Mouse (Mus musculus) cerebellum, postnatal 25 days (tissue): ENCODE measurements at regions not wholly inside any gene's neighbourhood (a gene's known extent, or its start where the extent isn't known, plus 50 kb on each side); places are given as distances from the start of the nearest gene placed in this dataset.
"Not testable (repeated sequence)": the region's sequence is repeated elsewhere in the genome, so short reads cannot be mapped to it uniquely, and the experiment has no call there.

Experiments used
- DNase-seq, 2 experiments: peaks; one replicate each; pipeline ENCODE4 v3.0.0; 2021; ENCODE audit warnings: mixed read lengths in 2 of 2

DNA sequence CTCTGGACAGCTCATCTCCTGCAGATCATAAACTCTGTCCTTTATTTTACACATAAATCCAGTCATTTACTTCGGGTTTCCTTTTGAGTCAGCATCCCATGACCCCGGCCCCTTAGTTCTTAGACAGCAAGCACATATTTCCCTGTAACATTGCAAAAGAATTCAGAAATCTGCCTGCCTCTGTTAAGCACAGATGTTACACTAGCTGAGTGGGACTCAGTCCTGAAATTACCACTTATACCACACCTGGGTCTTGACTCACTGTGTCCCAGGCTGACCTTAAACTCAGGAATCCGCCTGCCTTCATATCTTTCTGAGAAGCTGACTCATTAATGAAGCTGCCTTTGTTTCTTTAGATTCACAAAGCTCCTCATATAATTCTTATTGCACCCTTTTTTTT, 139.9 kb downstream of the Sptssa start:
- DNase-seq, result no peak

DNA sequence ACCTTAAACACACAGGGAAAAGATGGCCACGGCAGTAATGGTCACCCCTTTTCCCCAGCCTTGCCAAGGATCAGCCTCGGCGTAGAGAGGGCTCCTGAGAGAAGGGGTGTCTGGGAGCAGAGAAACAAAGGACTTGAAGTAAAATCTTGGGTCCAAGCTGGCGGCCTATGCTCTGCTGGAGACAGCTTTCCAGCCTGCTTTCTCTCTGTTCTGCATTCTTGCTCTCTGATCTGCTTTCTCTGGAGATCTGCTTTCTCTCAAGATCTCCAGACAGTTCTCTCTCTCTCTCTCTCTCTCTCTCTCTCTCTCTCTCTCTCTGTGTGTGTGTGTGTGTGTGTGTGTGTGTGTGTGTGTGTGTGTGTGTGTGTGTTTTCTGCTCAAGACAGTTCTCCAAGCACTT, 140.3 kb downstream of the Sptssa start:
- DNase-seq, result not testable (repeated sequence)

DNA sequence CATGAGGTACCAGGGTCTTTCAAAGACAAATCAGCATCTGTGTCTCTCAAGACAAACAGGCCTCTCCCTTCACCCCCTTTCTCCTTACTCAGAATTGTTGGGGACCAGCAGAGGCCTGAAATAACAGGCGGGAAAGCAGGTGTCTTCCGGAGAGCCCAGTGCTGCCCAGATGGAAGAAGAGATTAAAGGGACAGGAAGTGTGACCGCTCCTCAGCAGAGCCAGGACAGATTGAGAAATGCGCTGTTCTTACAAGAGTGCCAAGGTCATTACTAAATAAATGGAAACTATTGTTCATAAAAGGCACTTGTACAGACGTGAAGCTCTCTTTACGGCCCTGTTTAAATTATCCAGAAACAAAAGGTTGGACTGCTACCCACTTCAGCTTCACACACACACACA, 146.5 kb downstream of the Sptssa start:
- DNase-seq, result peak in 1 of 2 experiments; percentile 12

DNA sequence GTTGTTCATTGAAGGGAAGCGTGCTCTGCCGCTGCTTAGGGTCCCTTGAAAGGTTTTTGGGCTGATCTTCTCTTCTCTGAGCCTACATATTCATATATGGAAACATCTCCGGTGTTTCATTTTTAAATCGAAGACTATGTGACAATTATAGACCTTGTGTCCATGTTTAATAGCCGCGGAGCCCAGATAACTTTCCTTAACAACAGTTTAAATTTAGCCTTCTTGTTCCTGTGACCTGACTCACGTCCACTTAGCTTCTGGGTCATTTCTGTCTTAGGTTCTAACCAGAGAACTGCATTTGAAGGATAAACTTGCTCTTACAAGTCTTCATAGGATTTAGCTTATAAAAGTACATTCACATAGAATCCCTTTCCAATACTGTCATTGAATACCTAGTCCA, 153.6 kb downstream of the Sptssa start:
- no peak for DNase-seq

DNA sequence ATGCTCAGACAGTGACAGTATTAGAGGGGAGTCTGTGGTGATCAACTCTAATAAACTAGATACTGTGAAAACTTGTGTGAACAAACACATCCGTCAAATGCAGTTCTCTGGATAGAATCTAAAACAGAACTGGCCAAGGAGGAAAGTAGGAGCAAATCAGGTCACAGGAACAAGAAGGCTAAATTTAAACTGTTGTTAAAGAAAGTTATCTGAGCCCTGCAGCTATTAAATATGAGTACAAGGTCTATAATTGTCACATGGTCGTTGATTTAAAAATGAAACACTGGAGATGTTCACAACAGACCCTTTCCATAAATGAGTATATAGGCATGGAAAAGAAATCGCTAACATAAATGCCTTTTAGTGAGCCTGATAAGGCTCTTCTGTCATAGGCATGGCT, 156.4 kb downstream of the Sptssa start:
- DNase-seq, result no peak

DNA sequence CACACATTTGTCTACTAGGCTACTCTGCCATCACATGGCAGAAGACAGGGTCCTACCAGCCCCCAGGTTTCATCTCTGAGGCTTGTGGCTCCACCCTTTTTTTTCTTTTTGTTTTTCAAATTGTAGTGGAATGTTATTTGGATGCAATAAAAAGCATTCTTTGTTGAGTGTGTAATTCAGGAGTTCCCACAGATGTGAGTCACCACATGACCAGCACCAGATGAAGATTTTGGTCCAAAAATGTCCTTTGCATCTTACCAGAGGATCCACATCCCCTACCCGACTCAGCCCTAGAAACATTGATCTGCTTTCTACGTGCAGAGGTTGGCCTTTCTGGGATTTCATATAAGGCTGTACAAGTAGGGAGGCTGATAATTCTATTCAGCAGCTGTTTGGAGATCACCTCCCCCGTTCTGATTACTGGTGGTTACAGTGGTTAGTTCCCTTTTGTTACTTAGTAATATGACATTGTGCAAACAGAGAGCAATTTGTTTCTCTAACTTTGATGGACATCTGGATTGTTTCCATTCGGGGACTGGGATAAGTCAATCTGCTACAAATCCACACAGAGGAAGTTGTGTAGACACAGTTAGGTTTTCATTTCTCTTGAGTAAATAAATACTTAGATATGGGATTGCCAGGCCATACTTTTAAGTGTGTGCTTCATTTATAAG, 160.5 kb downstream of the Sptssa start:
- DNase-seq, result no peak

DNA sequence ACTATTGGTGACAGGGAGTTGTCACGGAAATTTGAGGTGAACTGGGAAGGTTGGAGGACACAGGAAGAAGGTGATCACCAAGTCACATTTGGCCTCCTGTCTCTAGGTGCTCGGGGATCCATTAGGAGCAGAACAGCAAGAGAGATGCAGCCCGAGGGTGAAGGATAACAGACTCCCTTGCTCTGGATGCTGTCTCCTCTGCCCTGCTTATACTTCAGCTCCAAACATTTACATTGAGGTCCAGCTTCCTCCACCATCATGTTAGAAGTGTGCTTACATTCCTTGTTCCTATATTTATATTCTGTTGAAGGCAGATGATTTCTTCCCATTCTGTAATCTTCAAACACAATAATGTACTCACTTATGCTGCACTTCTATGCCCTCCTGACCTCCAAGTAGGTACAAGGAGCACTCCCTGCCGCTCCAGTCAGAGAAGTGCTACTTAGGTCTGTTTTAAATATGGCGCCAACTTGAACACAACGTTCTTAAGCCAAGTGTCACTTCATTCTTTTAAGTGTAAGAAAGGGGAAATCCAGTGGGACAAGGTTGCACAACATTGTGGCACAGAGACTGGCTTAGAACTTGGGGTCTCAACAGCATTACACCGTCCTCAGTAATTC, 161.5 kb downstream of the Sptssa start:
- DNase-seq, result no peak

DNA sequence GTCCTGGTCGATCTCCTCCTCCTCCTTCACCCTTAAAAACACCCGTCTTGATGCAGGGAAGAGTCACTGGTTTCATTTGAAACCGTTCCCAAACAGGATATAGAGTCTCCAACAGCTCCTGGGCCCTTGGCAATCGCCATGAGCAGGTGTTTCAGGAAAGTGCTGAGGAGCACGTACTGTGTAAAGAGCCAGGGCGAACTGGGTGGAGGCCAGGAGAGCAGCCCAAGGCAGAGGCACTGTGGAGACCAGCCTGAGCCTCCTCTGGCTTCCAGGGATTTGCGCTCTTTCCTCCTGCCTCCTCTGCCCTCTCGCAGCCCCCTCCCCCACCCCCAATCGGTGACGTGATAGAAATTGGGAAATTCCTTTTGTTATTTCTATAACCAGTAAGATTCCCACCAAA, 163.6 kb downstream of the Sptssa start:
- DNase-seq, result peak; percentile 43 to 66

DNA sequence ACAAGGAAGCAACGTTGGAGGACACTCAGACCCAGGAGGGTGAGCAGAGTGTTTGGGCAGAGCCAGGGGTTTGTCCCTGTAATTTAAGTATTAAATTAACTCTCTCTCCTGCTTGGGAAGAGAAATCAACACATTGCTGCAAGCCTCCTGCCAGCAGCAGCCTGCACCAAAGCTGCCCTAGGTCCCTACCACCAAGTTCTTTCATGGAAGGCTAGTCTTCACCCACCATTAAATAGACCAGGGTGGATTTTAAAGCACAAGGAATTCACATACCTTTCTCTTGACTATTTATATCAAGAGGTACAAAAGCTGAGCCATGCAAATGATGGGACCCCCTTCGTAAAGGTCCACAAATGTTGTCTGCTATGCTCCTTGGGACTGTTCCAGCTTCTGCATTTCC, 165.9 kb downstream of the Sptssa start:
- DNase-seq, result no peak

DNA sequence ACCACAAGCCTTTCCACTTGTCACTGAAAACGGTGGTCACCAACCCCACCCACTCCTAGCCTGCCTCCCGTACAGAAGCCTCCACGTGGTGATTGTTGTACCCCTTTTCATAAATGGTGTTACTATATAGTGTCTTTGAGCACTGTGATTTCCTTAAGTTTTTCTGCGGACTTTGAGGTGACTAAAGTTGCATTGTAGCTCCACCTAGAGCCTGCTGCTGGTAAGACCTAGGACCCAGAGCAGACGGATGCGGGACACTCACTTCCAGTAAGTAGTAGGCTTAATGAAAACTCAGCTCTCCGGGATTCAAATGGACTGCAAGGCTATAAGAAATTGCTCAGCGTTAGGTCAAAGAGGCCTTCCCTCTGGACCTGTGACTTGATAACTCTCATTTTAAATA, 166.7 kb downstream of the Sptssa start:
- peak; percentile 68 to 76 for DNase-seq

DNA sequence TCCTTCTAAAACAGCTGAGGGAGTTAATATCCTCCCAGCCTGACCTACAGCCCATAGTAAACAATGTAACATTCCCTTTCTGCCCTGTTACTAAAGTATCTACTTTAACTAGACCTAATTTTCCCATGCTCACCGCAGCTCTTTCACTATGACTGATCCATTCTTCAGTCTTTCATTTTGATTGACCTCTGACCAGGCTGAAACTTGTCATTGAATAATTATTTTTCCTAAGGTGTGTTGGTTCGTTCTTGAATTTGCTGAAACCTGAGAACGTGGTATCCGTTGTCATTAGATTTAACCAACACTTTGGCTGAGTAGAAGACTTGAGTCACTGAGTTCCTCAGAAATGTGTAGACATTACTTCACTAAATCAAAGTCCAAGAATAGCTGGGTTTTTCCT, 168.7 kb downstream of the Sptssa start:
- no peak for DNase-seq

DNA sequence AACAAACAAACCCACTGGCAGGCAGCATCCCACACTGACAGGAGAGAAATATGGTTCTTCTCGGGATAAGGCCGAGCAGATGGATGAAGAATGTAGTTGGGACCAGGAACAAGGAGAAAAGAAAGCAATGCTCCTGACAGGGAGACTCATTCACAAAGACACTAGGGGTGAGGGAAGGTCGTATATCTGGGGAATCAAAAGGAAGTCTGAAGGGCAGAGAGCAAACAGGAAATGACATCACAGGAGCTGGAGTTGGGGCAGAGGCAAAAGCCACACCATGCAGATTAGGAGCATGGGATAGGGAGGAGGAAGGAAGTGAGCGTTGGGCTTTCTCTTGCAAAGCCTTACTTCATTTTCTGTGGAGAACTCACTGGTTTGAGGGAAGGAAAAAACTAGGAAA, 174.4 kb downstream of the Sptssa start:
- no peak for DNase-seq

DNA sequence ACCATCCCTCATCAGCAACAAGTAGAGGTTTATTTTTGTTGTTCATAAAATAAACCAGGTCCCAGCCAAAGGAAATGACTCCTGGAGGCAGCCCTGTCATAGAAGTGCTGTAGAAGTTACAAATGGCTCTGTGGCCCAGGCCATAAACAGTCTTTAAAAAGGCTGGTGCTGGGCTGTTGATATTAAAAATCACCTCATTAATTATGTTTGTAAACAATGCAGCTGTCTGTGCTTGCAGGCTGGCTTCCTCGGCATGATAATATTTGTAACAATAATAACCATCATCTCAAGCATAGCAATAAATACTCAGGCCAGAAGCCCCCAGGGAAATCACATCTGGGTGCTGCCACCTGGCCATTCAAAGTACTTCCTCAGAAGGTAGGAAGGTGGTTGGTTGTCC, 176.5 kb downstream of the Sptssa start:
- DNase-seq, result no peak

DNA sequence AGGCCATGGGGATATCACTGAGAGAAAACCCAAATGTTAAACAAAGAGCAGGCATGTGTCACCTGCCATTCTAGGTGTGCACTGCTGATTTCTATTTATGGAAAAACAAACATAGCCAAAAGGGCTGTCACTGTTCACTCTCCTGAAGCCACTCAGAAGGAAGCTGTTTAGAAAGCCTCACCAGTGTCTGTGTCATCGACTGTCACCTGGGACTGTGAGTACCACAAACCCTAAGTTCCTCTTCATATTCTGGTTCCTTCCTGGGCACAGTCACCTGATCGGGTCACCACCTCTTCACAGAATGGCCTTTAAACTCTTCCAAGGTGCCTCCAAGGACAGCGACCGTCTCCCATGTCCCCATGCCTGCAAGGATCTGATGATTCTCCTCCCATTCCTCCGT, 183.5 kb downstream of the Sptssa start:
- DNase-seq, result no peak

DNA sequence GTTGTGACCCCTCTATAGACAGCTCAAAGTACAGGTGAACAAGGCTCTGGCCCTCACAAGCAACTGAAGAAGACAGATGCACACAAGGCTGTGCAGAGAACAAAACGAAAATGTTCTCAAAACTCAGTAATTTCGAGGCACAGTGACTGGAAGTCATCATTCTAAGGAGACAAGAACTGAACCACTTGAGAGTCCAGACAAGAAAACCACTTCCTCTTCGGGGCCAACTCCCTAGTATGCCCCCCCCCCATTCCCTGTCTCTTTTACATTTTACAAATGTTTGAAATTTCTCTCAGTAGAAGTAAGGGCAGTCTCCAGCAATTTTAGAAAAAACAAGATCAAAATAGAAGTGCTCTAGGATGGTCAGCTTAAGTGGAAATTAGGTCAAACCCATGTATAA, 184.0 kb downstream of the Sptssa start:
- no peak for DNase-seq

DNA sequence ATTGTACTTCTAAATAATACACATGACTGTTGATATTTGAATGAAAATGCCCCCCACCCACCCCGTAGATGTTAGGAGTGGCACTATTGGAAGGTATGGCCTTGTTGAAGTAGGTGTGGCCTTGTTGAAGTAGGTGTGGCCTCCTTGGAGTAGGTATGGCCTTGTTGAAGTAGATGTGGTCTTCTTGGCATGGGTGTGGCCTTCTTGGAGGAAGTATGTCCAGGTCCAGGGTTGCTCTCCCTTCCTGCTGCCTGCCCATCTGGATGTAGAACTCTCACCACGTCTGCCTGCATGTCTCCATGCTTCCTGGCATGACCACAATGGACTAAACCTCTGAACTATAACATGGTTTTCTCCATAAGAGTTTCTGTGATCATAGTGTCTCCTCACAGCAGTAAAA, 188.7 kb downstream of the Sptssa start:
- no peak for DNase-seq

DNA sequence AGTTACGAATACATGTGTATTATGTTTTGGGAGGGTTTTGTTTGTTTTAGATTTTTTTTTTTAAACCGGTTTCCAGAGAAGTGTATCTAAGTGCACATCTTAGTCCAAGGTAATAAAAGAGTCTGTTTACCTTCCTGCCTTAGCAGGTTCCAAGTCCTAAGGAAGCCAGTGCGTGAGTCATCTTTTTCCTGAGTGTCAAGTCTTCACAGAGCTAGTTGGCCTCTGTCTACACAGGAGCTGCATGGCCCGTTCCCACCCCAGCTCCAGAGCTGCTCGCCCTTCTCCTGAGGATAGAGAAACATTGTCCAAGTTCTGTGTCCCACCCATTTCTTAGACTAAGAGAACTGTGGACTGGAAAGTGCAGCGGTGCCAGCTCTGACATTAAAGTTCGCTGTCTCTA, 192.6 kb downstream of the Sptssa start:
- no peak for DNase-seq

DNA sequence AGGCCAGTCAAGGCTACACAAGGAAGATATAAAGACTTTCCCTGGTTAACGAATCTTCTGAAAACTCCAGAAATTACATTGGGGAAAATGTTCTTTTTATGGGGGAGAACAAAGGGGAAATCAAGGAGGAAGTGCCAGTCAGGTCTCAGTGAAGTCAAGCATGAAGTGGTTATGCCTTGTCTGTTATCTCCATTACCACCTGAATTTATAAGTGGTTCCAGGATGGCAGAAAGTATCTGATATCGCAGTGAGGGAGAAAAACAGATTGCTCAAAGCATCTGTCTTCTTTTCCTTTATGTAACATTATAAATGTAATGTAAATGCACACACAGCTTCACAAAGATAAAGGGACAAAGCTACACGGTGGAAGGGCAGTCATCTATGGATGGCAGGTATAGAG, 195.0 kb downstream of the Sptssa start:
- no peak for DNase-seq

DNA sequence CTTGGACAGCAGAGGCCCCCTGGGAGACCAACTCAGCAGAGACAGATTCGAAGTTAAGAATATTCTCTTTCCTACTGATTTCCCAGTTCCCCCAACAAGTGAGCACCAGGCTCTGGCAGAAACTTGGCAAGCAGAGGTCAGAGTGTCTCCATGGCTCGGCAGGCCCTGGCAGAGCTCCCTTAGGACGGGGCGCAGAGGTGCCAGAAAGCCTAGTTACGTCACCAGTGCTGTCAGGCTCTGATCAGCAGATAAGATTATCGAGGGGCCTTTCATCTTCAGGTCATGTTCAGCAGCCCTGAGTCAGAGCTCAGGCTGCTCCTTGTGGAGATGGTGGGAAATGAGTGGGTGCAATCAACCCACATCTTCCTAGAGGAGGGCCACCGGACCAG, 196.2 kb downstream of the Sptssa start:
- DNase-seq, result peak; percentile 67 to 71

DNA sequence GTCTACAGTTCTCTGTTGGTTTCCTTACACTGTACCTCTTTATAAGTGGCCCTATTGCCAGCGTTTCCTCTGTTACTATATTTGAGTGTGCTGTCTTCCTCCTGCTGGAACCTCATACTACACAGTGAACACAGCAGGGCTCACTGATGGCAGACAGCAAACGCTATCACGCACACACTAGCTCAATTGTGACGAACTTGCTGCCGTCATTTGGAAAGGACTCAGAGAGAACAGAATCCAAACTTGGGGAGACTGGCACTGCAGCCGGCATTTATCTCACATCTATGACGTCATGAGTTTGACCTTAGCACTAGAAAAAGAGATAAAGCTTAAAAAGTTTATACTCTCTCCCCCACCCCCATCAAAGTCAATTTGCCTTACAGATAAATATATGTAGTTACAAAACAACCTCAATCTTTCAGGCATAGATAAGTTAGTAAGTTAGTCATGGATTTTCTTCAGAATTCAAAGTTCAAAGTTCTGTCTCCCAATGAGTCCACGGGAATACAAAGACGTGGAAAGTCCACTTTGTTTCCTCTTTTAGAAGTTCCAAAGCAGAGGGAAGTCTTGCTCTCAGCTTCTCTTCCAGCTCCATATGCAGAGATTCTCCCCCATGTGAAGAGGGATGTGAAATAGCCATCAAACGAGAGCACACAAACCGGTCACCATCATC, 196.8 kb downstream of the Sptssa start:
- no peak for DNase-seq

DNA sequence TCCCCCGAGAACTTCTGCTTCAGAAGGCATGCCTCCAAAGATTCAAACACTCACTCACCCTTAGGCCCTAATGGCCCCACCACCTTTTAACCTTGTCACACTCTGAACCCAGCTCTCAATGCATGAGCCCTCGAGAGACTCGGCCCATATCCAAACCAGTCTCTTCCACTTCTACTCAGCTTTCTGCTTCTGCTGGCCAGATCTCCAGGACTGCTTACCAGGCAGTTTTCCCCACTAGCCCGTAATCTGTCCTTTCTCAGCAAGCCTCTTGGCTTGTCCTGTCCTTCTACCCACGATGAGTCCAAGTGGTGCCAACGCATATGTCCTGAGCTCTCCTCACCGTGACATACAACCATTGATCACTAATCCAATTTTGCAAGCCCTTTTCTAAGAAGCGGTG, 199.6 kb downstream of the Sptssa start:
- peak; percentile 36 to 43 for DNase-seq

DNA sequence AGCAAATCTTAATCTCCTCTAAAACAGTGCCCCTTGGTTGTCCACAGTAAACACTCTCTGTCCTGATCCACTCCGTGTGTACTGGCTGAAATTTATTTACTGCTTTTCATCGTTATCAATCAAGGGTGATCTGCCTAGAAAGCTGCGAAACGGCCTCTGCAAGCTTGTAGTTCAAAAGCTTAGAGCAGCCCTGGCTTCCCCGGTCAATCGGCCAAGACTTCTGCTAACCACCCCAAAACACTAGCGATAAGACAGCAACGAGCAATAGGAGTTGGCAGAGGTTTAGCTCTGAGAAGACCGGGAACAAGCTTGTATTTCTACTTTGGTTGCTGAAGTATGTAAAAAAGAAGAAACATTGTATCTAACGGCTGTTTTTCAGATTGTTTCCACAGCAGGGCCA, 201.8 kb downstream of the Sptssa start:
- no peak for DNase-seq

DNA sequence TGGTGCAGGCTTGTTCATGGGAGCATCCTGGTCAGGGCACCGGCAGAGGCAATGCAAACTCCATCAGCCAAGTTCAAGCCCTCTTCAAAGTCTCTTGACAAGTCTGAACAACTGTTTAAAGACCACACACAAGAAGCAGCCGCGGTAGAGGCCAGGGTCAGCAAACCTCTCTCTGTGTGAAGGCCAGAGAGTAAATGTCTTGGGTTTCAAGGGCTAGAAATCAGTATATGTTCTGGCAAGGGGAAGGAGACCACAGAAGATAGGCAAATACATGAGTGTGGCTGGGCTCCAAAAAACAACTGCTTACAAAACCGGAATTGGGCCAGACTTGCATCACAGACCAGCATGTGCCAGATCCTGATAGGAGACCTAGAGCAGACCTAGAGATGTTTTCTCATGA, 203.0 kb downstream of the Sptssa start:
- DNase-seq, result no peak

DNA sequence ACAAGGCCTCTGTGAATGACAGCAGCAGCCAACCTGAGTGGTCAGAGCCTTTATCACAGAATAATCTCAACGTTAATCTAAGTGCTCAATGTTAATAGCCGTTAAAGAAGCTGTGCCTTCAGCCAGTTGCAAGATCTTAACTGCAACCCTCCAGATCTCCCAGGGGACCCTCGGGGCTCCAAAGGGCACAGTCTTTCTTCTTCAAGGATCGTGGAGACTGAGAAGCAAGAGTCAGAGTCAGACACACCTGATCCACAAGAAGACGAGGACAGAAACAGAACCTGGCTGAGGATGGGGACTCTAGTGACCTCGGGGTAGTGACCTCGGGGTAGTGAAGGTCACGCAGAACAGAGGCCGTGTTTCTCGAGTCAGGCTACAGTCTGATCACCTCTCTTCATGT, 206.0 kb downstream of the Sptssa start:
- DNase-seq, result no peak

DNA sequence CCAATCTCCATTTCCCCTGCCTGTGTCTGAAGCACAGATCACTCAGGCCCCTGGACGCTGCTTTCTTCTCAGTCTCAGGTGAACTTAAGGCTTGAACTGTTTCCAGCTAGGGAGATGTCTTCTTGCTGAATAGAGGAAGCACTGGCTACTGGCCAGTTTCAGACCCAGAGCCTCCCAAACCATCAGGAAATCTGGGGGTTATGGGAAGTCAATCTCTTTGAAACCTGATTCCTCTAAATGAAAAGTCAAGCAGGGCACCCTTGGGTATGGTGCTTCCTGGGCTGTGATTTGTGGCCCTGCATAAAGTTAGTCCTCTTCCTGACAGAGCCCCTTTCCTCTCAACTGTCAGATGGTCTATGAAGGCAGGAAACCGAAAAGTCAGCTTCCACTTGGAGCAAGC, 208.2 kb downstream of the Sptssa start:
- DNase-seq, result no peak
